Comparison of ENCODE assay signal across 8 mouse cellular contexts in the genomic region with DNA sequence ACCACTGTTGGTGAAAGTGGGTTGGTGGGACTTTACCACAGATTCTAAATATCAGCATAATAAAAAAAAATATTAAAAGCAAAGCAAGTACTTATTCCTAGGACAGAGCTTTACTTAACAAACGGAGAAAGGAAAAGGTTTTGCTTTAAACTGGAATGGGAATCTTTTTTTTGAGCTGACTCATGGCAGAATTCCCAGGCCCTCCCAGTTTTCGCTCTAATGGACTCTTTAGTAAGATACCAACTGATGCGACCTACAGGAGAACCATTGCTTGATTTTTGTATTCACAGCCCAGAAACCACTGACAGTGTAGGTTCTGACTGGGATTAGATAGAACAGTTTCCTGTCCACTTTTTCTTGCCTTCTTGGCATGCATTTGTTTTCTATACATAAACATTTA. TPM values are rescaled to one million over a fixed set of nuclear protein-coding genes. Genes with fewer than 3 reads are reported as not detected.
DNase-seq lines count a peak whose midpoint lies in the region; ATAC-seq and TF ChIP-seq lines count a peak whose summit lies in the region.
"Had no signal": no experiment of that assay in that cellular context is flagged by ENCODE, and none has a peak within 500 bp of the region (broad histone marks: within the 10 kb centered on the region; RNA-seq: fewer than 3 reads in every experiment).

No protein-coding gene starts in this region.

- DNase-seq in lung, embryonic 14.5 days: peak; percentile 39
- no peak for DNase-seq in lung, postnatal 36 days
- no peak for DNase-seq in gastrocnemius, postnatal 10 days
- no peak for DNase-seq in cerebellum, adult 9-11 months
- DNase-seq: thymus, postnatal 36 days had no signal

- H3K36me3 ChIP-seq in lung, embryonic 14.5 days (ENCODE audit: insufficient read depth): peaks cover 28% of the 10 kb centered on the region
- H3K36me3 ChIP-seq in embryonic facial prominence, embryonic 15.5 days: peaks cover 24% of the 10 kb centered on the region
- 0 out of 2 replicates have a peak, but pooled peaks cover 10% of the 10 kb centered on the region for H3K36me3 ChIP-seq in intestine, embryonic 15.5 days
- H3K36me3 ChIP-seq in neural tube, embryonic 13.5 days: peaks cover 26% of the 10 kb centered on the region

- no peaks in the 10 kb centered on the region for H3K9me3 ChIP-seq in lung, embryonic 14.5 days (ENCODE audit: low read depth, low read length)
- H3K9me3 ChIP-seq in embryonic facial prominence, embryonic 15.5 days (replicated peaks): no peaks in the 10 kb centered on the region
- H3K9me3 ChIP-seq in intestine, embryonic 15.5 days: no peaks in the 10 kb centered on the region
- H3K9me3 ChIP-seq in neural tube, embryonic 13.5 days: no peaks in the 10 kb centered on the region

- ATAC-seq in lung, embryonic 14.5 days (ENCODE audit: insufficient read depth): no peak
- ATAC-seq in embryonic facial prominence, embryonic 15.5 days (ENCODE audit: insufficient number of reproducible peaks, low FRiP score, low TSS enrichment, low read depth): no peak
- no peak for ATAC-seq in intestine, embryonic 15.5 days
- ATAC-seq in neural tube, embryonic 13.5 days (ENCODE audit: low read depth): no peak

- no peaks in the 10 kb centered on the region for H3K27me3 ChIP-seq in lung, embryonic 14.5 days (ENCODE audit: insufficient read depth, low read length)
- no peaks in the 10 kb centered on the region for H3K27me3 ChIP-seq in embryonic facial prominence, embryonic 15.5 days
- H3K27me3 ChIP-seq in intestine, embryonic 15.5 days (replicated peaks): no peaks in the 10 kb centered on the region
- H3K27me3 ChIP-seq in neural tube, embryonic 13.5 days: no peaks in the 10 kb centered on the region

- no peak for TF ChIP-seq CTCF in lung, embryonic 14.5 days (IDR thresholded peaks at IDR 0.05; ENCODE audit: low read depth)

- peak overlapping the region; percentile 91 for H3K4me3 ChIP-seq in lung, embryonic 14.5 days (ENCODE audit: low read depth, low read length)
- peak overlapping the region; percentile 87 for H3K4me3 ChIP-seq in embryonic facial prominence, embryonic 15.5 days (replicated peaks)
- H3K4me3 ChIP-seq in intestine, embryonic 15.5 days (replicated peaks): peak overlapping the region; percentile 88
- peak overlapping the region; percentile 79 for H3K4me3 ChIP-seq in neural tube, embryonic 13.5 days

- H3K4me2 ChIP-seq in lung, embryonic 14.5 days: peak overlapping the region; percentile 68
- peak overlapping the region; percentile 54 for H3K4me2 ChIP-seq in embryonic facial prominence, embryonic 15.5 days (replicated peaks)
- peak overlapping the region; percentile 55 for H3K4me2 ChIP-seq in intestine, embryonic 15.5 days (replicated peaks)
- peak overlapping the region; percentile 85 for H3K4me2 ChIP-seq in neural tube, embryonic 13.5 days

- peaks cover 9% of the 10 kb centered on the region for H3K4me1 ChIP-seq in lung, embryonic 14.5 days (ENCODE audit: insufficient read depth)
- H3K4me1 ChIP-seq in embryonic facial prominence, embryonic 15.5 days: peaks cover 12% of the 10 kb centered on the region
- H3K4me1 ChIP-seq in intestine, embryonic 15.5 days (replicated peaks): peaks cover 6% of the 10 kb centered on the region
- H3K4me1 ChIP-seq in neural tube, embryonic 13.5 days (replicated peaks): peaks cover 35% of the 10 kb centered on the region

- WGBS in lung, embryonic 14.5 days: 36% methylated on average over 3 of the region's 3 CpGs
- 58% methylated on average over 3 of the region's 3 CpGs for WGBS in embryonic facial prominence, embryonic 15.5 days
- 56% methylated on average over 3 of the region's 3 CpGs for WGBS in intestine, embryonic 15.5 days
- WGBS in neural tube, embryonic 13.5 days: 55% methylated on average over 3 of the region's 3 CpGs

- H3K9ac ChIP-seq in lung, embryonic 14.5 days: peak overlapping the region; percentile 92; the same call in 1 of the 2 replicates
- H3K9ac ChIP-seq in embryonic facial prominence, embryonic 15.5 days: no peak overlapping the region
- H3K9ac ChIP-seq in intestine, embryonic 15.5 days: no peak overlapping the region
- peak overlapping the region; percentile 93 for H3K9ac ChIP-seq in neural tube, embryonic 13.5 days

- no peak overlapping the region for H3K27ac ChIP-seq in lung, embryonic 14.5 days (ENCODE audit: low read depth)
- no peak overlapping the region for H3K27ac ChIP-seq in embryonic facial prominence, embryonic 15.5 days (replicated peaks)
- no peak overlapping the region for H3K27ac ChIP-seq in intestine, embryonic 15.5 days
- H3K27ac ChIP-seq in neural tube, embryonic 13.5 days (replicated peaks): no peak overlapping the region

RNA-seq across cellular contexts. Expression of a gene that starts 2.1 kb away (rescaled TPM):
- polyA plus RNA-seq in lung, embryonic 14.5 days (2014; fragmentation: Nextera tagmentation; extraction: Ambion mirVana): 253 and 257 TPM in 2 replicates
- polyA plus RNA-seq in embryonic facial prominence, embryonic 15.5 days (2015; fragmentation: Nextera tagmentation; extraction: Ambion mirVana): 172 and 191 TPM in 2 replicates
- 199 and 235 TPM in 2 replicates for polyA plus RNA-seq in intestine, embryonic 15.5 days (2015; fragmentation: Nextera tagmentation; extraction: Ambion mirVana)
- polyA plus RNA-seq in neural tube, embryonic 13.5 days (2015; fragmentation: Nextera tagmentation; extraction: Ambion mirVana): 273 and 285 TPM in 2 replicates
- 10 to 100 TPM; 46.5 to 51.4 TPM for total RNA-seq in gastrocnemius, postnatal 10 days (2021)

RNA-seq across cellular contexts. Expression of a gene that starts 15.6 kb away (rescaled TPM):
- 243 and 255 TPM in 2 replicates for polyA plus RNA-seq in lung, embryonic 14.5 days (2014; fragmentation: Nextera tagmentation; extraction: Ambion mirVana)
- polyA plus RNA-seq in embryonic facial prominence, embryonic 15.5 days (2015; fragmentation: Nextera tagmentation; extraction: Ambion mirVana): 225 and 232 TPM in 2 replicates
- 295 and 314 TPM in 2 replicates for polyA plus RNA-seq in intestine, embryonic 15.5 days (2015; fragmentation: Nextera tagmentation; extraction: Ambion mirVana)
- 162 and 176 TPM in 2 replicates for polyA plus RNA-seq in neural tube, embryonic 13.5 days (2015; fragmentation: Nextera tagmentation; extraction: Ambion mirVana)
- 10 to 100 TPM; 75.7 to 84.0 TPM for total RNA-seq in gastrocnemius, postnatal 10 days (2021)

RNA-seq across cellular contexts. Expression of a gene that starts 57.2 kb away (rescaled TPM):
- polyA plus RNA-seq in lung, embryonic 14.5 days (2014; fragmentation: Nextera tagmentation; extraction: Ambion mirVana): 0.46 and 0.57 TPM in 2 replicates
- polyA plus RNA-seq in embryonic facial prominence, embryonic 15.5 days (2015; fragmentation: Nextera tagmentation; extraction: Ambion mirVana): 12.4 and 16.9 TPM in 2 replicates
- 6.6 TPM in 2 replicates for polyA plus RNA-seq in intestine, embryonic 15.5 days (2015; fragmentation: Nextera tagmentation; extraction: Ambion mirVana)
- polyA plus RNA-seq in neural tube, embryonic 13.5 days (2015; fragmentation: Nextera tagmentation; extraction: Ambion mirVana): 0.04 and 0.11 TPM in 2 replicates
- 1 to 10 TPM in 1 of 2 experiments, not detected in 1; 2.4 TPM for total RNA-seq in gastrocnemius, postnatal 10 days (2021)

Comparison
In these comparisons a context has a peak if more than half of its experiments do, and no peak if none do; other contexts are left out.
1. H3K9ac ChIP-seq: peak in lung, embryonic 14.5 days (single experiment) and neural tube, embryonic 13.5 days (single experiment); none in embryonic facial prominence, embryonic 15.5 days (single experiment) and intestine, embryonic 15.5 days (single experiment).
2. Peak in every context shown above with its lines, with median percentiles within 50 percentile points of each other: H3K4me2 ChIP-seq and H3K4me3 ChIP-seq.